Mouse (Mus musculus) layer of hippocampus, adult 9-11 months (tissue): ENCODE measurements around the gene Gm45521.

ENCODE experiments used
- DNase-seq: peaks from one replicate; pipeline ENCODE4 v3.0.0; 2022

Gm45521 gene

DNA sequence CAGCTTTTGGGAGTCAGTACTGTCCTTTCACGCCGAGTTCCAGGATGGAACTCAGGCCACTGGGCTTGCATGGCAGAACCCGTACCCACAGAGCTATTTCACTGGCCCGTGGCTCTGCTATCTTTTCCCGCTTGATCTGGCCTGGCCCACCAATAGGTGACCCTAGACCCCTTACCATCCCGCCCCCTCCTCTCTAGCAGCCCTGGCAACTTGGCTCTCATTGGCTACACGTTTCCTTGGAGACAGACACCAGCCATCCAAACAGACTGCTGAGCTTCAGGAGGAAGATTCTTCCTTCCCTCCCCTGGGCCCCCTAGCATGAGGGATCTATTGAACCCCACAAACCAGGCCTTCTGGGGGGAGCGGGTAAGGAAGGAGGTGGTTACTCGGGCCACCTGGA is at the start of gene Gm45521:
Gene Gm45521 (plus strand): TSS at position 240 of the 400 bp plus-strand sequence.
- no peak for DNase-seq

DNA sequence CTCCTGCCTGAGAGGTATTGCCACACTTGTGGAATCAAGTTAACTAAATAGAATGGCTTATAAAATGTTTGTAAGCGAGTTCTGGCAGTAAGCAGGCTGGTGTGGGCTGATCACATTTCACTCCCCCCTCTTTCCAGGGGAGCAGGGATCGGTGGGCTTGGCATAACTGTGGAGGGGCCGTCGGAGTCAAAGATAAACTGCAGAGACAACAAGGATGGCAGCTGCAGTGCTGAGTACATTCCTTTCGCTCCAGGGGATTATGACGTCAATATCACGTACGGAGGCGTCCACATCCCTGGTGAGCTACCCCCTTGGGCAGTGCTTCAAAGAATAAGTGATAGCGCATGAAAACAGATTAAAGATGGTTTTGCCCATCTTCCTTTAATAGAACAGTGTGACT is 47.6 kb upstream of the Gm45521 start:
- DNase-seq = no peak

DNA sequence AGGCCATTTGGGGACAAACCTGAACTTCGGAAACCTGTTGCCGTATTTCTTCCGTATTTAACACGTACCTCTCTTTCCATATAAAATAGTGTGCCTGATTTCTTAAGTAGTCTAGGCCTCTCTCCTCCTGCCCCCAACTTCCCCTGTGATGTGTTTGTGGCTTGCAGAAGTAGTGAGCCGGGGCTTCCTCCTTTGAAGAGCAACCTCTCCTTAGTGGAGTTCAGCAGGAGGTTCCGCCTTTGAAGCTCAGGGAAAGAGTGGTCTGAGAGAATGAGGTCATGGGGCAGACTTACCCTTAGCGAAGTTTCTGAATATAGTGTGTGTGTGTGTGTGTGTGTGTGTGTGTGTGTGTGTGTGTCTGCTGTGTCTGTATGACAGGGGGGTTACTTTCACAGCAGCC is 43.2 kb upstream of the Gm45521 start:
- peak; percentile 69 for DNase-seq

DNA sequence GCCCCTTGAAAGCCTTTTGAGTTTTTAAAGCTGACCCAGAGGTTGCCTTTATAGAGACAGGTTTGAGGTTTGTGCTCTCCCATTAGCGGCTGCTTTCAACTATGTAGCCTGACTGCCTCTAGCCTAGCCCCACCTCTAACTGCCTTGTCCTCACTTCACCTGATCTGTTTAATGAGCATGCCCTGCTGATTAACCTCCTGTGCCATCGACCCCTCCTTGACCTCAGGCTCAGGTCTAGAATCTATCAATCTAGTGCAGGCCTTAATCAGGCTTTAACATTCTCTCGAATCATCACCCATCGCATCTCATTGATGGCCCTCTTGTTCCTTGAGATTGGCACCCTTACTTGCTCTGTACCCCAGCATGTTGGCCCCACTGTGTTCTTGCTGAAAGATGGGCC is 42.6 kb upstream of the Gm45521 start:
- DNase-seq = no peak

DNA sequence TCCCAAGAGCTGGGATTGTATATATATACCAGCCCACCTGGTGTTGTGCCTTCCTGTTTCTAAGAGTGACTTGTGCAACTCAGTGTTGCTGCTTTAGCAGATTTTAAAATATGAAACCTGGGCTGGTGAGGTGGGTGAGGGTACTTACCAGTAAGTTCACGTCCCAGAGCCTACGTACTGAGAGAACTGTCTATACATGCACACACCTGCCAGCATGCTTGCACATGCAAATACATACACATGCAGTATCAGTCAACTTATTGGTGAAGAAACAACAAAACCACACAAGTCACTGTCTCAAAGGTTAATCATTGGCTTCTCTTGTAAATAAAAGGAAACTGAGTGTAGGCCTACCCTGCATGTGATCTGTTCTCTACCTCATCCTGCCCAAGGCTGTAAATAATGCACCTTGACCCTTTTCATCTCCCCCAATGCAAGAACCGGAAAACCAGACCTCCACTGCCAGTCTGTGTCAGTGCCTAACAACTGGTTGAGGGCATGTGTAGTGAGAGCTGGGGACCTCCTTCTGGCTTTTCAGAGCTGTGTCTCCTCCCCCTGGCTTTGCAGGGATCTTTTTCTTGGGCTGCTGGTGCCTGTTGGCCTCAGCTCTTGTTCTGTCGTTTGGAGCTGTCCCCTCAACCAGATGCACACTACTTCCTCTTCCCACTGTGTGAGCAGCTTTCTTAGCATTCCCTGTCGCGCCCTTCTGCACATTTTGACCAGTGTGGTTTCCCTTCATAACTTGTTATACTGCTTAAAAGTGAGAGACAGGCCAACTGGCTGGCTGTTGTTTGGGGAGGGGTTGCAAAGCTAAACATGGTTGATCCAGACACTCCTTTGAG is 38.7 kb upstream of the Gm45521 start:
- DNase-seq = no peak

DNA sequence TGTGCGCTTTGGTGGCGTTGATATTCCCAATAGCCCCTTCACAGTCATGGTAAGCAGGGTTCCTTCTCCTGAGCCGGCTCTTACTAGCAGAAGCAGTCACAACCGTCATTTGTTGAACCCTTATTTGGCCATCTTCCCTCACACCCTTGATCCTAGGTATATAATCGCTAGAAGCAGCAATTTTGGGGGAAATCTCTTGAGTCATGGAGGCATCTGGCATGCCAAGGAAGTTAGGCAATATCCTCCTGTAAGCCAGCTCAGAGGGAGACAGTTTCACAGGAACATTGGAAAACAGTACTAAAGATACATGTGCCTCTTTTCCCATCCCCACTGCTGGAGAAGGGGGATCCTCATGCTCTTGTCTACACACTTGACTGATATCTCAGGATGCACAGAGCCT is 37.8 kb upstream of the Gm45521 start:
- no peak for DNase-seq

DNA sequence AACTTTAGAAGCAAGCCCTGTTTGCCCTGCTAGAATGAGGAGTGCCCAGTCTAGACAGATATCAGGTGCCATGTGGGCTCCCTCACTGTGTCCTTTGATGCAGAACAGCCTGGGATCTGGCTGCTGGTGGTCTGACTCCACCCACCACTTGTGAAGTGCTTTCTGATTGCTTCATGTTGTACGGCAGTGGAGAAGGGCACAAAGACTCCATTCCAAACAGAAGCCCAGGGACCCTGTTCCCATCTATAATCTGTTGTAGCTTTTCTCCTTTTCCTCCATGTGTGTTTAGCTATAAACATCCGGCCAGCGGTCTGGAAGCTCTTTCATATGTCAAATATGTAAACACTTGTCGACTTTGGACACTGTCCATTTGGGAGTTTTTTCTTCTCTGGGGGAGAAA is 37.2 kb upstream of the Gm45521 start:
- DNase-seq = no peak

DNA sequence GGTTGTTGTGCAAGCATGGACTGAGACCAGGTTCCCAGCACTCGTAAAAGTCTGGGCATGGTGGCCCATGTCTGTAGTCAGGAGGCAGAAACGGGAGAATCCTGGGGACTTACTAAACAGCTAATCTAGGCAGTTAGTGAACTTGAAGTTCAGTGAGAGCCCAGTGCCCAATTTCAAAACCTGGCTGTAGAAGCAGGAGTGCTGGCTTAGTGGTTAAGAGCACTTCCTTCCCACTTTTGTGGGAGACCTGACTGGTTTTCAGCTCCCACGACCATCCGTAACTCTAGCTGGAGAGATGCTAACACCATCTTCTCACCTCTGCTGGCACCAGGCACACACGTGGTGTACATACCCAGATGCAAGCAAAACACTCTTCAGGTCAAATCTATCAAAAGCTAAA is 35.6 kb upstream of the Gm45521 start:
- no peak for DNase-seq

DNA sequence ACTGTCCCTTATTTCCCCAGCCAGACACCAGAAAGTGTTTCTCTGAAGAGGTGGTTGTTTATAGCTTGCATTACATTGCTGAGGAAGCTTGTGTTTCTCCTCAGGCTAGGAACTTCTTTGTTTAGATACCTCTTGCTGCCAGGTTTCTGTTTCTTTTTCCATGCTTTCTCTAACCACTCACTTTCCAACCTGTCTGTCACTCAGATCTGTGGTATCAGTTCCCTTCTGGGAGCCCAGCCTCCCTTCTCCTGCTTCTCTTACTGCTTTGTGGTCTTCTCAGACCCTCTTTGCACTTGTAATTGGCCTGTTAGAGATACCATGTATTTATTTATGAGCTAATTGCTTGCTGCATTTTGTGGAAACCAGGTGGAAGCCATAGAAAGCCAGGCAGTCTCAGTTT is 33.5 kb upstream of the Gm45521 start:
- DNase-seq = no peak

DNA sequence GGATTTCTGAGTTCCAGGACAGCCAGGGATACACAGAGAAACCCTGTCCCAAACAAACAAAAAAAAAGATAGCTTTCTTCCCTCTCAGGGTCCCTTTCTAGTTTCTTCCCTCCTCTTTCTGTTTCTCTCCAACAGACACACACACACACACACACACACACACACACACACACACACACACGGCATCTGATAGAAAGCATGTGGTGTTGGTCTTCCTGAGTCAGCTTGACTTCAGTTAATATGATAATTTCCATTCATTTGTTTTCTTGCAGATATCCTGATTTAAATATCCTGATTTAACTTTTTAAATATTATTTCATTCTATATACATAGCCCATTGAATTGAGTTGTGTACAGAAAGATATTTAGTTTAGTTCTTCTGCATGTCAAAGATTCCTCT is 28.7 kb upstream of the Gm45521 start:
- DNase-seq = no peak

DNA sequence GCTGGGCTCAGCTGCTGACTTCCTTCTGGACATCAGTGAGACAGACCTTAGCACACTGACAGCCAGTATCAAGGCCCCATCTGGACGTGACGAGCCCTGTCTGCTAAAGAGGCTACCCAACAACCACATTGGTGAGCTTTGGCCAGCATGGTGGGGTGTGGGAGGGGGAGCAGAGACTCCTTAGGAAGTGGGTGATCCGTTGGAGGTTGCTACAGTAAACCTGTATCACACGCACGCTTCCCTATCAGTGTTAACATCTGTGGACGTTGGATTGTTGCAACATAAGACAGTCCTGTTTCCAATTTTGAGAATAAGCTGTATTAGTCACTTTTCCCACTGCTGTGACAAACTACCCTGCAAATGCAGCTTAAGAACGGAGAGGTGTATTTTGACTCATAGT is 28.1 kb upstream of the Gm45521 start:
- DNase-seq = no peak

DNA sequence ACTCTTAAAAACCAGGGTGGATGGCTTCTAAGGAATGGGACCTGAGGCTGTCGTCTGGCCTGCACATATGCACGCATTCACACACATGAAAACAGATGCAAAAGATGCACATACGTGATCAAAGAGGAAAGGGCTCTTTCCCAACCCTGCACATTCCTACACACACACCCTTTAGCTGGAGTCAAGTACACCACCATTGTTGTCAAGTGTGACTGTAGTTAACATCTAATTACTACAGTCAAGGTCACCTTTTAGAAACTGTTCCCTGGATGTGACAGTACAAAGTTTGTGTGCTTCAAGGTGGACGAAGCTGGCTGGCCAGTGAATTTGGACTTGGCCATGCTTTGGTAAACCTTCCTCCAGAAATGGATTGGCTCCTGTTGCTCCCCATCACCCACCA is 24.9 kb upstream of the Gm45521 start:
- no peak for DNase-seq

DNA sequence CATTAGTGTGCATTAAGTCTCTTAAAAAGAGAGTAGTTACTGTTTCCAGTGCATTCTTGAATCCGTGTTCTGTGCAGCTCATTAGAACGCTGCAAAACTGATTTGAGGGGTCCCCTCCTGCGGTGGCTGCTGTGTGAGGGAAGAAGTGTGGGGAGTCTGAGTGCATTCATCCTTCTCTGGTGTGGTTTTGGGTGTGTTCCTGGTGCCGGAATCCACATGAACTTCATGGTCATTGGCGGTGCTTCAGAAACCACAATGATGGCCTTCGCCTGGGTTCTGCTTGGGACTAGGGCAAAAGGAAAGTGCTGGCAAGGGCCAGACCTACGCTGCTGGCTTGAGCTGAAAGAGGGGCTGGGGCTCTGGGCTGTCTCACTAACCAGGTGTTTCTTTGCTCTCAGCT is 22.9 kb upstream of the Gm45521 start:
- DNase-seq = no peak

DNA sequence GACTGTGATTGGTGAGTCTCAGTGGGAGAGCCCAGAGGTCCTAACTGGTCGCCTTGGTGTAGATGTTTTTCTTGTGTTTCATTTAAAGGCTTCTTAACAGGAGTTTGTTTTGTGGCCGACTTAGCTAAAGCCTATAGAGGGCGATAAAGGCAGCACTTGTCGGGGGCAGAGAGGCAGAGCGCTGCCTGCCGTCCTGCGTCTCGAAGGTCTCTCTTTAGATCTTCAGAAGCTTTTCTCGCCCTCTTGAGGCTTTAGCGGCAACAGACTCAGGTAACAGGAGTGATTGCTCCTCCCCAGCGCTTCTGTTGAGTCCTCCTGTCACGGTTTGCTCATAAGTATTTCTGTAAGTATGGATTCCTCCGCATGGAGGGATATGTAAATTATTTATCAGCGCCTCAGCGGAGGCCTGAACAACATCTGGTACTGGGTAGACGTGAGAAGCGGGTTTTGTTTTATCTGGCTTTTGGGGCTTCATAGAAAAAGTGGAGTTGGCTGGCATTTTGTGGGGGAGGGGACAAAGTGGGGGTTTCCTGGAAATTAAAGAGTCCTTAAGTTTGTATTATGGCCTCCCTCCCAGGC is 19.9 kb upstream of the Gm45521 start:
- no peak for DNase-seq

DNA sequence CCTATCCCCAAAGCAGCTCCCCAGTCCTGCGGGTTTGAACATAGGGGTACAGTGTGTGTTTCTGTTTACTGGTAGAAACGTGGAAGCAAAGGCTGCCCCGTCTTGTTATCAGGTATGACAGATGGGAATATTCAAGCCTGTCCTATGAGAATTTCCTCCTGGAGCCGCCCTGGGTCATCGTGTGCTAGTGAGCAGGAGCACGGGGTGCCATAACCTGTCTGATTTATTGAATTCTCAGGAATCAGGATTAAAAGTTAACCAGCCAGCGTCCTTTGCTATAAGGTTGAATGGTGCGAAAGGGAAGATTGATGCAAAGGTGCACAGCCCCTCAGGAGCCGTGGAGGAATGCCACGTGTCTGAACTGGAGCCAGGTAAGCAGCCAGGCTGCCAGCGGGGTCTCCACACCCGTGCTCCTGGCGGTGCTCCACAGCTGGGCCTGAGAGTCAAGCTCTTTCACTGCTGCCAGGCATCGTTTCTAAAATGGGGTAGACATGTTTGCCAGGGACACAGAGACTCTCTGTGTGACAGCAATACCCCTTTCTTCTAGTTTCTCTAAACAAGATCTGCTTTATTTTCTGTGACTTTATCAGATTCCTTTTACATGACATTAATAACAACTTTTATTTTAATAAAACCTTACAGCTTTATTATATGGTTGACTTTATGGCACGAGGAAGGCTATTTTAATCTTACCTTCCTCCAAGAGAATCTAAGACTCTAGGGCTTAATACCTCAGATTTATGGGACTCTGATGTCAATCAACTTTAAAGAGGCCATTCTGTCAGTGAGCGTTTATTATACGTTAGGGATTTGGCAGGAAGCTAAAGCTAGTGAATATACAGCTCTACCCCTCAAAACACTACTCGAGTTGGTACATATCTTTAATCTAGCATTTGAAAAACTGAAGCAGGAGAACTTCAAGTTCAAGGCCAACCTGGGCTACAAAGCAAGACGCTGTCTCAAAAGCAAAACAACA is 18.0 kb upstream of the Gm45521 start:
- DNase-seq = no peak

DNA sequence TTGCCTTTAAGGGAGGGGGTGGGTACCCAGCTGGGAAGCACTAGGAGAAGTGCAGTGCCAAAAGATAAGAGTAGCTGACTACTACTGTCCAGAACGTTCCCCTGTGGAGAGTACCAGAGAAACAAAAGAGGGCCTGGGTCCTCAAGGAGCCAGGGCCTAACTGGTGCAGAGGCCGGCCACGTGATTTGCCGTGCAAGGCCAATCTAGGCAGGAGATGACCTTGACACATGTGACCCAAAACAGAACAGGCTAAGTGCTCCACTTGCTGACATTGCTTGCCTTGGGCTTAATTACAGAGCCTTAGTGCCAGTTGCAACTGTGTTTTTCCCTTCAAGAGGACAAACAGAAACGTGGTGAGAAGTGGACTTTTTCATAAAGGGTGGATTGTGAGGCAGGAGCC is 15.7 kb upstream of the Gm45521 start:
- no peak for DNase-seq

DNA sequence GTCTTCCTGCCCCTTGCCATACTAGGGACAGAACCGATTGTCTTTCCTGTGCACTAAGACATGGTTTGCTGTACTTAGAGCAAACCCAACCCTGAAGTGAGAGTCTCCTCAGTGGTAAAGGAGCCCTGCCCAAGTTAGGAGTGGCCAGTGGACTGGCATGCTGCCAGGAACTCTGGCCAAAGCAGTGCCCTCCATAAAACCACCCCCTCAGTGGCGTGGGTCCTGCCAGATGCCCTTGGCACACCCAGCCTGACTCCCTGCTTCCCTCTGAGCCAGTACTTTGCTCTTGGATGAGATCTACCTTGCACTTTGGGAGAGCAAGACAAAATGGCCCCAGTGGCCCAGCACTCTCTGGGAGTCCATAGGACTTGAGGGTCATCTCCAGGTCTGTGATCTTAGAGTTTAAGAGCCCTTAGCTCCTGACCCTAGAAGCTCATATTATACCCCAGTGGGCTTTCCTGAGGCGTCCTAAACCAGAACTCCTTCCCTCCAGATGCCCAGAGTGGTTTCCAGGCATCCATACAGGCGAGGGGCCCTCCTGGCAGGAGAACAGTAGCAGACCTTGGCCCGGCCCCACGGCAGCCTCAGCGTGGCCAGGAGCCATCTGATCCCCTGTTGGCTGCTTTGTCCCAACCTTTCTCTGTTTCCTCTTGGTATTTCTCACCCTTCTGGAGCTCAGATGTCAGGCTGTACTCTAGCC is 13.8 kb upstream of the Gm45521 start:
- DNase-seq = peak; percentile 50

DNA sequence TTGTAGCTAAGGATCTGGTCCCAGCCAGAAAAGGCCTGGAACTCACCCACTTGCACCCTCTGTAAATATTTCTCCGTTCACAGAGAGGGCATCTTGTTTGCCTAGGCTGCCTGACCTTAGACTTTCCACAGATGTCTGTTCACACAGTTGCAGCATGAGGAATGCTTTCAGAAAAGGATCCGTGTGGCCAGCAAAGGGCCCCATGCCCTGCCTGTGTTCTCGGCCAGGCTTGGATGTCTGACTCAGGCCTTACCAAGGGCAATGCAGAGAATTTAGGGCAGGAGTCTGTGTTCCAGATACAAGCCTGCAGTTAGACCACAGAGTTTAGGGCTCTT is 13.3 kb upstream of the Gm45521 start:
- no peak for DNase-seq

DNA sequence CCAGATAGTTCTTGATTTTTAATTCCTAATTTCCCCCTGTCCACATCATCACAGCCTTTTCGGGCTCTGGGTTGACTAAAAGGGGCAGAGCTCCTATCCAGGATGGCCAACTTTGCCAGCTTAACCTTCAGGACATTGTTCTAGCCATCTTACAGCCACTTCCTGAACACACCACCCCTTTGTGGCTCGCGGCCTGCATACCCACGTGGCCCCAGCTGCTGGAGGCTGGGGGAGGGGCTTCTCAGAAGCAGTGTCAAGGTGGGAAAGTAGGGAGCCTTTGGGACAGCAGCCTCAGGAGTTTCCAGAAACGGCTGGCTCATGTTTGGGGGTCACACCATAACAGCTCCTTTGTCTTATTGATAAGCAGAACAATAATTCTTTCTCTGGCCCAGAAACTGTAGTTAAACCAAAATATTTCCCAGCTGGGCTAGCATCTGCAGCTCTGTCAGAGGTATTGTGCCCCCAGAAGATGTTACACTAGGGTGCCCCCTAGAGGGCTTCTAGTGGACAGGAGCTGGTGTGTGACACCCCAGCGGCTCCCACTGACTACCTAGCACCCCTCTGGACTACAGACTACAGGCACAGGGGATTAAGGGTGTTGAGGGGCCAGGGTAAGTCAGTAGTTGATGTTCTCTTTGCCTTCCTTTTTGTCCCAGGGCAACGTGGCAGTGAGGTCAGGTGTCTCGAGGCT is 12.6 kb upstream of the Gm45521 start:
- DNase-seq = peak; percentile 61

DNA sequence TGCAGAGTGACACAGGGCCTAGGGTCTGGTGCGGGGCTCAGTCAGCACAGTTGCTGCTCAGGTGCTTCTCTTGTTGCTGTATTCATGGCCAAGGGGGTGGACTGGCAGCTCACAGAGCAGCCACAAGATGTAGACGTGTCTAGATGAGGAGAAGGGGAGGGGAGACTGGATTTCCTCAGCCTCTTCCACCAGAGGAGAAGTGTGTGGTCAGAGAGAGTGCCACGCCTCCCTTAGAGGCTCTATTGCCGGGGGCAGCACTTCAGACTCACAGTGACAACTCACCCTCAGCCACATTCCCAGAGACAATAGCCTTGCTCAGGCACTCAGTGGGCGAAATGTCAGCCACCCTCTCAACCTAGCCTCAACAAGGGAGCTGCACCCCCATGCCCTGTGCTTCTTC is 11.8 kb upstream of the Gm45521 start:
- DNase-seq = no peak

DNA sequence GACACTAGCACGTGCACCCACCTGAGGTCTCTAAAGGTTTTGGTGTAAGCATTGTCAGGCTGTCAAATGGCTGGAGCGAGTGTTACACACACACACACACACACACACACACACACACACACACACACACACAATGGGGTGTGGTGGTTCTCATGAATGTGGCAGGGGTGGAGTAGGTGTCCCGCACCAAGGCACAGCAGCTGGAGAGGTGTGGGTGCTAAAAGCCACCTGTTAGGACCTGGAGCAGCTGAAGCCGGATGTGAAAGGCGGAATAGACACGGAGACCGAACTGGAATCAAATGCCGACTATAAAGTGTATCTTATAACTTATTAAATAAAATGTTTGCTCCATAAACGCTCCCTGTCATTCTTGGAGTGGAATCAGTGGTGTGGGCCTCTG is 5.9 kb upstream of the Gm45521 start:
- DNase-seq = no peak

DNA sequence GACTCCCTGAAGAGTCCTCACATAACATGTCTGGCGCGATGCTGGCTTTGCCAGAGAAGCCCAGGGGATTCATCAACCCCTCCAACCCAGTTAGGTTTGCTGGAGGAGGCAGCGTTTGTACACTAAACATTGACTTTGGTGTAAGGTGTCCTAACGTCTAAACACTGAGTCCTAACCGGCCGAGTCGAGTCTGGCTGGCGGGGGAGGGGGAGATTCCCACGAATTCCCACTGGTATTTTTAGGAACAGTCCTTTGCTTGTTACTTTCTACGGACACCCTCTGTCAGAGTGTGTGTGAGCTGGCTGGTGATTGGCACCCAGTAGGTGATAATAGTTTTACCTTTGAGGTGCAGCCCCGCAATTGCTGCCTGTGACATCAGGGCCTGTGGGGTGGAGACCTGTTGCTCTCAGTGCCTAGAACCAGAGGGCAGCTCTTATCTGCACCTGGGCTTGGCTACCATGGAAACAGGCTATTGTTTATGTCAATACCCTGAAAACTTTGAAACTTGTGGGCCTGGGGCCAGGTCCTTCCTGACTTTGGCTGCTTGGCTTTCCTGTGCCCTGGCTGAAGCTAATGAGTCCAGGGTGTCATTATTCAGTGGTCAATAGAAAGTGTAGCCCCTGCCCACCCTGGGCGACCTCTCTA is 4.4 kb upstream of the Gm45521 start:
- DNase-seq = no peak
